Mouse (Mus musculus): ENCODE results near the gene Vmn1r55. TPM values are rescaled to one million over a fixed set of nuclear protein-coding genes. Genes with fewer than 3 reads are reported as not detected.
"Not testable (repeated sequence)": the region's sequence is repeated elsewhere in the genome, so short reads cannot be mapped to it uniquely, and the experiment has no call there.

Gene Vmn1r55
- total RNA-seq (2012; rRNA removed) (not detected in 2 replicates), polyA plus RNA-seq (2012; ENCODE audit: insufficient read depth in 1 of 2, insufficient read length in 2 of 2, low read depth in 1 of 2, low replicate concordance in 2 of 2, missing spikeins in 1 of 2) (not detected)

DNA sequence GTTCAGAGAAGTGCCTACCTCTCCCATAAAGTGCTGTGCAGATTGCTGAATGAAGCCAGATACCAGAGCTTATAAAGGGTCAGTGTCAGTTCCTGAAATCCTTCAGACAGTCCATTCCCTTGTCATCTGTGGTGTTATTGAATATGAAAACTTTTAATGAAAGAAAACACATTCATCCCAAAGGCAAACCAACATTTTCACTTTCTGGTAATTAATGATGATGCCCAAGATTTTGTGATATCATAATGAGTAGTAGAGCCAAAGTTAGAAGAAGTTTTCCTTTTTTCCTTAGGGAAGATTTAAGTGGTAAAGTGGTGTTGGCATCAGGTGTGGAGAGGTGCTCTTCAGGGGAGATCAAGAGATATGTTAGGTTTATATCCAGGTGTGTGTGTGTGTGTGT is at the start of gene Vmn1r55:
TSS of gene Vmn1r55 (minus strand) at position 101 of the 400 bp plus-strand sequence.
- not testable (repeated sequence) for H3K9me3 ChIP-seq (replicated peaks; ENCODE audit: insufficient read depth, low read length); H3K4me3 ChIP-seq (ENCODE audit: control insufficient read depth in 1 of 2, insufficient read depth in 1 of 2, low read depth in 2 of 2, low read length in 2 of 2); H3K79me2 ChIP-seq (ENCODE audit: control insufficient read depth, insufficient read depth, low read length, poor library complexity); H3K36me3 ChIP-seq (ENCODE audit: control insufficient read depth in 1 of 2, insufficient read depth in 2 of 2, low read length in 2 of 2); H3K27ac ChIP-seq (ENCODE audit: control insufficient read depth, low read depth, low read length); H3K27me3 ChIP-seq (ENCODE audit: control insufficient read depth in 1 of 2, insufficient read depth in 2 of 2, low read length in 2 of 2); H3K9ac ChIP-seq (ENCODE audit: control insufficient read depth, low read depth, low read length, poor library complexity, severe bottlenecking); H3K4me1 ChIP-seq (ENCODE audit: control insufficient read depth in 1 of 2, insufficient read depth in 2 of 2, low read length in 2 of 2); DNase-seq (ENCODE audit: low read depth, low spot score)

DNA sequence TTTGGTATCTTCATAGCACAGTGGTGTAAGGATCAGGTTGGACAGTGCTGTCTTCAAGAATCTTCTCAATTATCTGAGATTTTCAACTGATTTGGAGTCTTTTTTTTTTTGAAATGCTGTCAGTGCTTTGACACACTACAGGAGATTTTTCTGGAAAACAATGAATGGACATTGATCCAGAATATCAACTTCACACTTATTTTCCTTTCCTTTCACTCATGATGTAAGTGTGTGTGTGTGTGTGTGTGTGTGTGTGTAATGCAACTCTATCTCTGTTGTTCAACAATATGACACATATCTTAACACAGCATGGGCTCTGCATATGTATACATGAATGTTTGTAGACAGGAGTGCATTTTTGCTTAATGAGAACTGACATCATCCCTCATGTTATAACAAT is 47.2 kb upstream of the Vmn1r55 start, which contains the start of gene Vmn1r56:
TSS of gene Vmn1r56 (minus strand) at position 101 of the 400 bp plus-strand sequence.
- H3K9ac ChIP-seq (ENCODE audit: control insufficient read depth, low read depth, low read length, poor library complexity, severe bottlenecking); H3K4me3 ChIP-seq (ENCODE audit: control insufficient read depth in 1 of 2, insufficient read depth in 1 of 2, low read depth in 2 of 2, low read length in 2 of 2); H3K27me3 ChIP-seq (ENCODE audit: control insufficient read depth in 1 of 2, insufficient read depth in 2 of 2, low read length in 2 of 2); H3K79me2 ChIP-seq (ENCODE audit: control insufficient read depth, insufficient read depth, low read length, poor library complexity); H3K4me1 ChIP-seq (ENCODE audit: control insufficient read depth in 1 of 2, insufficient read depth in 2 of 2, low read length in 2 of 2); H3K27ac ChIP-seq (ENCODE audit: control insufficient read depth, low read depth, low read length); DNase-seq (ENCODE audit: low read depth, low spot score); H3K36me3 ChIP-seq (ENCODE audit: control insufficient read depth in 1 of 2, insufficient read depth in 2 of 2, low read length in 2 of 2); H3K9me3 ChIP-seq (replicated peaks; ENCODE audit: insufficient read depth, low read length): not testable (repeated sequence)

DNA sequence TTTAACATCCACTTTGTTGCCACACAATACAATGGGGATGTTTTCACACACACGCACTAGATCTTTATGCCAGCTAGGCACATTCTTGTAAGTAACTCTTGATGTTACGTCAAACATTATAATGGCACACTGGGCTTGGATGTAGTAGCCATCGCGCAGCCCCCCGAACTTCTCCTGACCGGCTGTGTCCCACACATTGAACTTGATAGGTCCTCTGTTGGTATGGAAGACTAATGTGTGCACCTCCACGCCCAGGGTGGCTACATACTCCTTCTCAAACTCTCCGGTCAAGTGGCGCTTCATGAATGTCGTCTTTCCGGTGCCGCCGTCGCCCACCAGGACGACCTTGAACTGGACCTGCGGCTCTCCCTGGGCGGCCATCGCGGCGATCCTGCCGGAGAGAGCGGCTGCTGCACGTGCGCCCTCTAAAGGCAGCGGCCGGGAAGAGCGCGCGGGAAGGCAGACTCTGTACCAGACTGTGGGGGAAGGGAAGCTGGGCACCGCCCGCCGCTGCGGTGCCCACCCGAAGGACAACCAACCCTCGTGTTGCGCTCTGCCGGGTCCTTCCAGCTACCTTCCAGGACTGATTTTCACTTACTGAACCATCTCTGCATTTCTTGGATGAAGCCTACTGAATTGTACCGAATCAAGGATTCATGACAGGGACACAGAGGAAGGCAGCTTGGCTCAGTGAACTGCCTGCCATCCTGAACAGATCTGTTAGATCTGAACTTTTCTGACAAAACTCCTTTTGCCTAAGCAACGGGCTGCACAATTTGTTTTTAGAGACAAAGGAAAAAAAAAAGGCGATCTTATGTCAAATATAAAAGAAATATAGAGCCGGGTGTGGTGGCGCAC is 23.7 kb downstream of the Vmn1r55 start, which contains the start of gene Rasl2-9:
TSS of gene Rasl2-9 (minus strand) at position 402 of the 858 bp plus-strand sequence.
- no peak within 1 kb of the TSS for H3K9ac ChIP-seq (ENCODE audit: control insufficient read depth, low read depth, low read length, poor library complexity, severe bottlenecking)
- no peak within 1 kb of the TSS for H3K4me3 ChIP-seq (ENCODE audit: control insufficient read depth in 1 of 2, insufficient read depth in 1 of 2, low read depth in 2 of 2, low read length in 2 of 2)
- no peak for DNase-seq (ENCODE audit: low read depth, low spot score)
- no peaks in the 10 kb centered on the region for H3K27me3 ChIP-seq (ENCODE audit: control insufficient read depth in 1 of 2, insufficient read depth in 2 of 2, low read length in 2 of 2)
- TF ChIP-seq ZMIZ1 (IDR thresholded peaks at IDR 0.05; ENCODE audit: low read depth, low read length) (no peak), NELFE (IDR thresholded peaks at IDR 0.05; ENCODE audit: low read depth, low read length) (no peak), CHD2 (IDR thresholded peaks at IDR 0.05; ENCODE audit: low read length) (no peak), TAL1 (IDR thresholded peaks at IDR 0.05; ENCODE audit: low read length) (no peak), E2F4 (IDR thresholded peaks at IDR 0.05; ENCODE audit: borderline replicate concordance, low read depth, low read length) (no peak), POLR2AphosphoS2 (IDR thresholded peaks at IDR 0.05; ENCODE audit: low read length) (no peak), MEF2A (IDR thresholded peaks at IDR 0.05; ENCODE audit: extremely low read depth, insufficient replicate concordance, low read depth, low read length, poor library complexity, severe bottlenecking) (no peak), KAT2A (conservative IDR thresholded peaks at IDR 0.05; ENCODE audit: low read depth, low read length) (no peak), MYB (IDR thresholded peaks at IDR 0.05; ENCODE audit: low read depth, low read length) (no peak), ZNF384 (IDR thresholded peaks at IDR 0.05; ENCODE audit: low read depth, low read length) (no peak), EP300 (IDR thresholded peaks at IDR 0.05; ENCODE audit: low read depth in 1 of 2, low read length in 2 of 2) (no peak), MYC (IDR thresholded peaks at IDR 0.05; ENCODE audit: low read depth, low read length) (no peak), POLR2AphosphoS5 (IDR thresholded peaks at IDR 0.05; ENCODE audit: borderline replicate concordance, low read depth, low read length) (no peak), NRF1 (IDR thresholded peaks at IDR 0.05; ENCODE audit: insufficient read depth, low read depth, low read length, poor library complexity, severe bottlenecking) (no peak), ZKSCAN1 (IDR thresholded peaks at IDR 0.05; ENCODE audit: low read depth, low read length) (no peak), USF1 (IDR thresholded peaks at IDR 0.05; ENCODE audit: low read depth, low read length) (no peak)
- H3K4me1 ChIP-seq (ENCODE audit: control insufficient read depth in 1 of 2, insufficient read depth in 2 of 2, low read length in 2 of 2) = no peaks in the 10 kb centered on the region
- H3K27ac ChIP-seq (ENCODE audit: control insufficient read depth, low read depth, low read length) = no peak within 1 kb of the TSS
- H3K79me2 ChIP-seq (ENCODE audit: control insufficient read depth, insufficient read depth, low read length, poor library complexity) = no peaks in the 10 kb centered on the region
- no peaks in the 10 kb centered on the region for H3K36me3 ChIP-seq (ENCODE audit: control insufficient read depth in 1 of 2, insufficient read depth in 2 of 2, low read length in 2 of 2)
- H3K9me3 ChIP-seq (replicated peaks; ENCODE audit: insufficient read depth, low read length) = no peaks in the 10 kb centered on the region
